Mouse (Mus musculus) myocyte (in vitro differentiated cells): ENCODE data around the gene Timmdc1. TPM values are rescaled to one million over a fixed set of nuclear protein-coding genes. Genes with fewer than 3 reads are reported as not detected.

Experiments used
- H3K27me3 ChIP-seq: one replicate; pipeline ENCODE4 v1.6.1; 2011; ENCODE audit not compliant: control insufficient read depth, insufficient read depth, insufficient read length
- H3K36me3 ChIP-seq: one replicate; pipeline ENCODE4 v1.6.1; 2011; ENCODE audit not compliant: control insufficient read depth, insufficient read depth
- H3K4me2 ChIP-seq: one replicate; pipeline ENCODE4 v1.6.1; 2011; ENCODE audit warnings: low read depth, control low read depth
- H3K4me3 ChIP-seq: one replicate; pipeline ENCODE4 v1.5.1; 2011; ENCODE audit warnings: mild to moderate bottlenecking, control low read depth, moderate library complexity
- H3K79me2 ChIP-seq: one replicate; pipeline ENCODE4 v1.6.1; 2011; ENCODE audit not compliant: control insufficient read depth, insufficient read depth
- H3ac ChIP-seq: one replicate; pipeline ENCODE4 v1.6.1; 2011; ENCODE audit not compliant: control insufficient read depth, insufficient read length
- CEBPB ChIP-seq: IDR thresholded peaks from 2 replicates; pipeline ENCODE4 v1.6.1; 2011; ENCODE audit warnings: mild to moderate bottlenecking, moderate library complexity; ENCODE audit not compliant: poor library complexity, insufficient read depth, severe bottlenecking
- E2F4 ChIP-seq: IDR thresholded peaks from one replicate; pipeline ENCODE4 v1.6.1; 2011; ENCODE audit warnings: mild to moderate bottlenecking, control low read depth, moderate library complexity; ENCODE audit not compliant: insufficient read depth
- MAX ChIP-seq: IDR thresholded peaks from one replicate; pipeline ENCODE4 v1.6.1; 2011; ENCODE audit warnings: low read depth, mild to moderate bottlenecking, control low read depth
- MYOD1 ChIP-seq, 3 experiments: IDR thresholded peaks; one replicate each; pipeline ENCODE4 v1.6.1; 2011; ENCODE audit warnings: control low read depth in 2 of 3, low read depth in 2 of 3, mild to moderate bottlenecking in 2 of 3, moderate library complexity in 1 of 3; ENCODE audit not compliant: insufficient read length in 2 of 3, control insufficient read depth in 1 of 3
- MYOG ChIP-seq, 3 experiments: IDR thresholded peaks; one replicate each; pipeline ENCODE4 v1.6.1; 2011; ENCODE audit warnings: control low read depth in 2 of 3, low read depth in 2 of 3, mild to moderate bottlenecking in 2 of 3; ENCODE audit not compliant: insufficient read length in 2 of 3, control insufficient read depth in 1 of 3, insufficient read depth in 1 of 3
- POLR2A ChIP-seq: IDR thresholded peaks from one replicate; pipeline ENCODE4 v1.6.1; 2011; ENCODE audit warnings: low read depth, mild to moderate bottlenecking, control low read depth, moderate library complexity; ENCODE audit not compliant: insufficient read length
- POLR2AphosphoS2 ChIP-seq: IDR thresholded peaks from one replicate; pipeline ENCODE4 v1.6.1; 2011; ENCODE audit warnings: low read depth, control low read depth; ENCODE audit not compliant: insufficient read length
- REST ChIP-seq: IDR thresholded peaks from one replicate; pipeline ENCODE4 v1.6.1; 2011; ENCODE audit warnings: mild to moderate bottlenecking, control low read depth, moderate library complexity; ENCODE audit not compliant: insufficient read depth, insufficient read length
- SRF ChIP-seq: IDR thresholded peaks from one replicate; pipeline ENCODE4 v1.6.1; 2011; ENCODE audit warnings: low read depth; ENCODE audit not compliant: control insufficient read depth, insufficient read length
- TCF12 ChIP-seq: IDR thresholded peaks from one replicate; pipeline ENCODE4 v1.6.1; 2011; ENCODE audit warnings: mild to moderate bottlenecking, control low read depth; ENCODE audit not compliant: poor library complexity, insufficient read depth, severe bottlenecking
- TCF3 ChIP-seq: IDR thresholded peaks from one replicate; pipeline ENCODE4 v1.6.1; 2011; ENCODE audit warnings: low read depth, control low read depth; ENCODE audit not compliant: insufficient read length
- USF1 ChIP-seq: IDR thresholded peaks from one replicate; pipeline ENCODE4 v1.6.1; 2011; ENCODE audit warnings: low read depth, mild to moderate bottlenecking, control low read depth, moderate library complexity
- polyA plus RNA-seq: library from polyadenylated mRNA; unstranded; fragments of >200 nt; fragmentation: generic; extraction: Trizol; gene quantifications from one replicate; pipeline ENCODE4 v1.2.1, GENCODE M21; 2012; ENCODE audit warnings: missing spikeins

The Timmdc1 gene
- polyA plus RNA-seq, 1 experiment = 41.4 TPM

DNA sequence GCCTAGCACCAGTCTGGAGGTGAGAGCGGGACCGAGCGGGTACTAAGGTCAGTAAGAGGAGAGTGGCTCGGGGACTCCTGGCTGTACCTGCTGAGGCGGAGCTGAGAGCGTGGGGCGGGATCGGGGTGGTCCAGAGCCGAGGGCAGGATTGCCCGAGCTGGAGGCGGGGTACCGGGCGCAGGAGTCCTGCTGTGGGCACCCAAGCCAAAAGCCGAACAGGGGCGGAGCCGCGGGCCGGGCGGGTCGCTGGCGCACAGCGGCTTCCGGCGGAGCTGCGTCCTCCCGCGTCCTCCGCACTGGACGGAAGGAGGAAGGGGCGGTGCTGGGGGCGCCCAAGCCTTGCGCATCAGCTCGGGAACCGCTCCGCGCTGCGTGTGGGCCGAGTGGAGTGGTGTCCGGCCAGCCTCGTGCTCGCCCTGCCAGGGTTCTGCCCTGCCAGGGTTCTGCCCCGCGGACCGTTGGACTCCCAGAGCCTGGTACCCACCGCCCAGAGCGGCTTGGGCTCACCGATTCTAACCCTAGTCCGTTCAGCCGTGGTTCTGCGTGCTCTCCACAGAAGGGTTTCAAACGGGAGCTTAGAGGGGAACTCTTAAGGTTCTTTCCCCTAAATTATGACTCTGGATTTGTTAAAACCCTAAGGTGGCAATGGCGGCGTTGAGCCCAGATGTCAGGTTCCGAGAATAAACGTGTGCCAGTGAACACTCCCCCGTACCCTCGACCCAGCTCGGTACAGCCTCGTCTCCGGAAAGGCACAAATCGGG lies 69.8 kb downstream of the Timmdc1 start, which contains the start of gene Adprh:
Gene Adprh (minus strand): TSS at position 262 of the 761 bp plus-strand sequence.
- TF ChIP-seq POLR2AphosphoS2 (peak; percentile 96), REST (peak; percentile 44), MAX (no peak), MYOD1 (IDR thresholded peaks at IDR 0.05; ENCODE audit: control insufficient read depth in 1 of 3, insufficient read length in 2 of 3, low read depth in 2 of 3) (no peak), TCF12 (no peak), USF1 (no peak), POLR2A (peak; percentile 97), MYOG (IDR thresholded peaks at IDR 0.05; ENCODE audit: control insufficient read depth in 1 of 3, insufficient read depth in 1 of 3, insufficient read length in 2 of 3, low read depth in 2 of 3) (peak in 1 of 3 experiments; percentile 38), CEBPB (no peak), TCF3 (no peak), SRF (peak; percentile 48), E2F4 (peak; percentile 2)
- Histone ChIP-seq H3ac (peak within 1 kb of the TSS; percentile 59), H3K27me3 (no peaks in the 10 kb centered on the region), H3K4me2 (peak within 1 kb of the TSS; percentile 87), H3K79me2 (peaks cover 19% of the 10 kb centered on the region), H3K36me3 (peaks cover 28% of the 10 kb centered on the region), H3K4me3 (peak within 1 kb of the TSS; percentile 82)

DNA sequence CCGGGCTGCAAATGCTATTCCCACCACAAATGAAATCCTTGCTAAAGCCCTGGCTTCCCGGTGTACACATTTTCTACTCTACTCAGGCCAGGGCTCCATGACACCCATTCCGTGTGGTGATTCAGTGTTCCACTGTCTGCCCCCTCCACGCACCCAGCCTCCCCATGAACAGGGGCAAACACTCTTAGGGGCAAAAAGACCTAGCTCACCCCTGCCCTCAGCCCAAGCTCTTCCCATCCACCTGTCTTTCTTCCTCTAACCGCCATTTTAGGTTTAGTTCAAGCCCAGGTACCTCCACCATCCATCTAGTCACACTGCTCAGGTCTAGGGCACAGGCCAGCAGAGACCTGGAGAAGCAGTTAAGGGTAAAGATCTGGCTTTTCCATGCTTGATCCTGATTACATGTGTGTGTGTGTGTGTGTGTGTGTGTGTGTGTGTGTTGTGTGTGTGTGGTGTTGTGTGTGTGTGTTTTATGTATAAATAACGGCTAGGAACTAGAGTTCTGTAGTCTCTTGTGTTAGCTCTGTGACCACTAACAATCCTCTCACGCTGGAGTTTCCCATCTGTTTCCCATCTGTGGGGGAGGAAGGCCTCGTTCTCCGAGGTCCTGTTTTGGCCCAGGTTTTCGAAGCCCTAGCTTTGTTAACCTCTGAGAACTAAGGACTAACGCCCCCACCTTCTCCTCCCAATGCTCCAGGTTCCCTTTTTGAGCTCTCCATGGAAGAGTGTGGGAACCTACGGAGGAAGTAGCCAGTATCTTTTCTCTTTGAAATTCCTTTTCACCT lies 70.8 kb downstream of the Timmdc1 start:
- H3K4me3 ChIP-seq = peak overlapping the region; percentile 82
- TF ChIP-seq POLR2A = no peak
- no peak for TF ChIP-seq CEBPB
- TF ChIP-seq MAX = no peak
- peaks cover 39% of the 10 kb centered on the region for H3K36me3 ChIP-seq
- H3K4me2 ChIP-seq = peak overlapping the region; percentile 79
- peaks cover 19% of the 10 kb centered on the region for H3K79me2 ChIP-seq
- H3ac ChIP-seq = peak overlapping the region; percentile 59
- H3K27me3 ChIP-seq = no peaks in the 10 kb centered on the region

DNA sequence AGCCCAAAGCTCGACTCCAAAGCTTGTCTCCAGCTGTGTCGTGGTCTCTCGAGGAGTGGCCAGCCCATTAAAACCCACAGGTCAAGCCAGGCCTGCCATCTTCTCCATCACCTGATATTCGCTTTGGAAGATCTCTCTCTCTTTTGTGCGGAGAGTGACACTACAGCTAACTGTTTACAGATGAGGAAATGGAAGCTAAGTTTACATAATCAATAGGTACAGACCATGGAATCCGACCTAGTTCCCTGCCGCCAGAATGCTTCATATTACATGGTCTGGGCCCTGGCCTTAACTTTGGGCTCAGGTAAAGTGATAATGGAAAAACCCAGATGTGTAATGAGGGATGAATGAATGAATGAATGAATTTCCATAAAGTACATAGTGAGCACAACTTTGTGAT lies 71.8 kb downstream of the Timmdc1 start:
- H3K4me3 ChIP-seq = peak overlapping the region; percentile 82
- H3K79me2 ChIP-seq = peaks cover 19% of the 10 kb centered on the region
- H3K4me2 ChIP-seq = no peak overlapping the region
- no peaks in the 10 kb centered on the region for H3K27me3 ChIP-seq
- H3K36me3 ChIP-seq = peaks cover 48% of the 10 kb centered on the region
- H3ac ChIP-seq = no peak overlapping the region
- no peak for TF ChIP-seq MYOD1 (IDR thresholded peaks at IDR 0.05; ENCODE audit: control insufficient read depth in 1 of 3, insufficient read length in 2 of 3, low read depth in 2 of 3)

DNA sequence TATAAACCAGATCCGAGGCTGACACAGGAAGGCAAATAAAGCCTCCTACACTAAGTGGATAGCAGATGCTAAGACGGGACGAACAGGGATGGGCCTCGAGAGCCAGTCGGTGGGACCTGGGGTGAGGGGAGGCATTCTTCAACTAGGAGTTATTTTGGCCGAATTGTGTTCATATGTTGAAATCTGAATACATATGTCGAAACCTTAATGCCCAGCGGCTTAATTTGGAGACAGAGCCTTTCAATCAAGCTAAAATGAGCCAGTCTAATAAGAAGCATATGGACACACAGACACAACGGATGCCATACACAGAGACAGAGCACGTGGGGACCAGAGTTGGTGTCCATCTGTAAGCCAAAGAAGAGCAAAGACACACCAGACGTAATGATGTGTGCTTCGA lies 74.0 kb downstream of the Timmdc1 start:
- no peak overlapping the region for H3K4me3 ChIP-seq
- H3K36me3 ChIP-seq = peaks cover 63% of the 10 kb centered on the region
- no peak for TF ChIP-seq MAX
- TF ChIP-seq TCF3 = no peak
- no peak for TF ChIP-seq TCF12
- TF ChIP-seq USF1 = no peak
- no peak overlapping the region for H3ac ChIP-seq
- no peak overlapping the region for H3K4me2 ChIP-seq
- H3K27me3 ChIP-seq = no peaks in the 10 kb centered on the region
- peaks cover 19% of the 10 kb centered on the region for H3K79me2 ChIP-seq

Other genes with a start within 250 kb of the Timmdc1 start
- not detected for gene Nr1i2, start 227.8 kb downstream of the Timmdc1 start, polyA plus RNA-seq
- gene Maats1, start 180.5 kb downstream of the Timmdc1 start, polyA plus RNA-seq = 1.1 TPM
- gene Cox17, start 175.7 kb downstream of the Timmdc1 start, polyA plus RNA-seq = 653 TPM
- gene Gm21987, start 175.6 kb downstream of the Timmdc1 start, polyA plus RNA-seq = 0.16 TPM
- 10.5 TPM for gene Popdc2, start 160.5 kb downstream of the Timmdc1 start, polyA plus RNA-seq
- 13.9 TPM for gene Pla1a, start 89.5 kb downstream of the Timmdc1 start, polyA plus RNA-seq
- gene Adprh, start 70.0 kb downstream of the Timmdc1 start, polyA plus RNA-seq = 124 TPM
- 27.1 TPM for gene Cd80, start 67.1 kb downstream of the Timmdc1 start, polyA plus RNA-seq
- 25.5 TPM for gene Poglut1, start 27.6 kb upstream of the Timmdc1 start, polyA plus RNA-seq
- gene Tmem39a, start 36.0 kb upstream of the Timmdc1 start, polyA plus RNA-seq = 36.8 TPM
- gene Arhgap31, start 190.6 kb upstream of the Timmdc1 start, polyA plus RNA-seq = 5.8 TPM
- gene B4galt4, start 219.6 kb upstream of the Timmdc1 start, polyA plus RNA-seq = 6.6 TPM